In the genomic region with DNA sequence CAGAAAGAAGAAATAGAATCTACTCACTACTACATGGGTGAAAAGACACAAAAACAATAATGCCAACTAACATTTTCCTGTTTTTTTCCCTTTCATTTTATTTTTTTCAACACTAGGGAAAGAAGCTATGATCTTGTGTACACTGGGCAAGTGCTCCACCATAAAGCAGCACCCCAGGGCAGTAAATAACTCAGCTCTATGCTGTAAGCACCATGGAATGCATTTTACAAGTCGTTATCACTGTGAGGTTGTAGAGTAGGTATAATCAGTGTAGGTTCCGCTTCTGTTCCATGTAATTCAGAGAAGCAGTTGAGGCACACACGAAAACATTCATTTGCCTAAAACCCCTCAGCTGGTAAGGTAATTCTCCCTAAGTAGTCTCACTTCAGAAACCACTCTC, we compare ENCODE assay signal across 16 mouse cellular contexts.
"Had no signal": no experiment of that assay in that cellular context is flagged by ENCODE, and none has a peak within 500 bp of the region (broad histone marks: within the 10 kb centered on the region; RNA-seq: fewer than 3 reads in every experiment).

No protein-coding gene starts in this region.

- H3K9ac ChIP-seq: neural tube, embryonic 12.5 days; neural tube, embryonic 13.5 days; neural tube, embryonic 15.5 days; stomach, embryonic 15.5 days had no signal

- H3K4me3 ChIP-seq: neural tube, embryonic 12.5 days; neural tube, embryonic 13.5 days; neural tube, embryonic 15.5 days; stomach, embryonic 15.5 days had no signal

- H3K9me3 ChIP-seq: neural tube, embryonic 12.5 days; neural tube, embryonic 13.5 days; neural tube, embryonic 15.5 days; stomach, embryonic 15.5 days had no signal

- DNase-seq: retina, postnatal 1 day; right cerebral cortex, adult 18-20 months; right cerebral cortex, postnatal 14 days; right cerebral cortex, postnatal 25 days; right cerebral cortex, postnatal 4 days; spleen, adult 18-20 months; thymus, adult 18-20 months; thymus, adult 2 months; thymus, postnatal 14 days; thymus, postnatal 25 days; thymus, postnatal 4 days had no signal

- H3K4me2 ChIP-seq: neural tube, embryonic 12.5 days; neural tube, embryonic 13.5 days; neural tube, embryonic 15.5 days; stomach, embryonic 15.5 days had no signal

- H3K27ac ChIP-seq: neural tube, embryonic 12.5 days; neural tube, embryonic 13.5 days; neural tube, embryonic 15.5 days; stomach, embryonic 15.5 days; stomach, postnatal 0 days had no signal

- H3K4me1 ChIP-seq: neural tube, embryonic 12.5 days; neural tube, embryonic 13.5 days; neural tube, embryonic 15.5 days; stomach, embryonic 15.5 days had no signal

- H3K36me3 ChIP-seq: neural tube, embryonic 12.5 days; neural tube, embryonic 13.5 days; neural tube, embryonic 15.5 days; stomach, embryonic 15.5 days had no signal

- H3K27me3 ChIP-seq: neural tube, embryonic 12.5 days; neural tube, embryonic 13.5 days; neural tube, embryonic 15.5 days; stomach, embryonic 15.5 days had no signal
